Mouse (Mus musculus): ENCODE data around the gene Crot.

Crot gene

GRCm38 (mm10) chr5:8995966-8996685, 998 bp downstream of the Crot start:
- peak; percentile 38 for DNase-seq (ENCODE audit: low read depth)

- no peak for DNase-seq (ENCODE audit: low read depth)
Observed at GRCm38 (mm10) chr5:8991626-8992025, 5.5 kb downstream of the Crot start.

- no peak for DNase-seq (ENCODE audit: low read depth)
Observed at GRCm38 (mm10) chr5:8990526-8990925, 6.6 kb downstream of the Crot start.

GRCm38 (mm10) chr5:8987925-8988324, 9.2 kb downstream of the Crot start:
- DNase-seq (ENCODE audit: low read depth), result no peak

- no peak for DNase-seq (ENCODE audit: low read depth)
Observed at GRCm38 (mm10) chr5:8985470-8985869, 11.7 kb downstream of the Crot start.

GRCm38 (mm10) chr5:8974721-8975120, 22.4 kb downstream of the Crot start:
- DNase-seq (ENCODE audit: low read depth), result no peak

GRCm38 (mm10) chr5:8972355-8972754, 24.8 kb downstream of the Crot start:
- no peak for DNase-seq (ENCODE audit: low read depth)

- DNase-seq (ENCODE audit: low read depth), result no peak
Observed at GRCm38 (mm10) chr5:8970694-8971093, 26.4 kb downstream of the Crot start.

GRCm38 (mm10) chr5:8964487-8964886, 32.6 kb downstream of the Crot start:
- no peak for DNase-seq (ENCODE audit: low read depth)

GRCm38 (mm10) chr5:8960534-8960933, 36.6 kb downstream of the Crot start:
- DNase-seq (ENCODE audit: low read depth), result no peak

GRCm38 (mm10) chr5:8955544-8955943, 41.6 kb downstream of the Crot start:
- DNase-seq (ENCODE audit: low read depth), result no peak

GRCm38 (mm10) chr5:8953660-8954059, 43.5 kb downstream of the Crot start:
- no peak for DNase-seq (ENCODE audit: low read depth)

GRCm38 (mm10) chr5:8947423-8948110, 49.6 kb downstream of the Crot start:
- DNase-seq (ENCODE audit: low read depth), result no peak

- DNase-seq (ENCODE audit: low read depth), result no peak
Observed at GRCm38 (mm10) chr5:8943836-8944235, 53.3 kb downstream of the Crot start.

- DNase-seq (ENCODE audit: low read depth), result peak; percentile 31
Observed at GRCm38 (mm10) chr5:8941266-8941665, 55.9 kb downstream of the Crot start.

- DNase-seq (ENCODE audit: low read depth), result no peak
Observed at GRCm38 (mm10) chr5:8937965-8938364, 59.2 kb downstream of the Crot start.

- no peak for DNase-seq (ENCODE audit: low read depth)
Observed at GRCm38 (mm10) chr5:8928440-8928839, 68.7 kb downstream of the Crot start.

GRCm38 (mm10) chr5:8917069-8917468, 80.1 kb downstream of the Crot start:
- DNase-seq (ENCODE audit: low read depth), result peak; percentile 8

- DNase-seq (ENCODE audit: low read depth), result no peak
Observed at GRCm38 (mm10) chr5:8916400-8916799, 80.7 kb downstream of the Crot start.
